Mouse (Mus musculus) gastrocnemius, postnatal 25 days (tissue): Measurements from ENCODE around the gene Ermard. TPM values are rescaled to one million over a fixed set of nuclear protein-coding genes. Genes with fewer than 3 reads are reported as not detected.

Experiments
- DNase-seq: peaks from one replicate; pipeline ENCODE4 v3.0.0; 2022
- total RNA-seq, 2 experiments: library from RNA; stranded (reverse); gene quantifications; 1 replicate in 1 of 2; 2 replicates in 1 of 2; pipeline ENCODE4 v1.2.3; 2021

Ermard gene
- total RNA-seq, 2 experiments from 2014 or later, result 19.2 to 19.8 TPM

GRCm38 (mm10) chr17:15120569-15120968, 79.6 kb downstream of the Ermard start:
- DNase-seq, result no peak

- peak; percentile 48 for DNase-seq
Measured at GRCm38 (mm10) chr17:15129630-15130287, 88.8 kb downstream of the Ermard start.

GRCm38 (mm10) chr17:15130288-15130656, 89.3 kb downstream of the Ermard start:
- no peak for DNase-seq

GRCm38 (mm10) chr17:15134905-15135669, 94.1 kb downstream of the Ermard start:
- DNase-seq, result no peak

GRCm38 (mm10) chr17:15137443-15137842, 96.4 kb downstream of the Ermard start:
- DNase-seq, result peak; percentile 24

Other genes starting within 250 kb of the Ermard start
- gene Wdr27, start 98.0 kb upstream of the Ermard start, total RNA-seq, result 1 to 10 TPM in 1 of 2 experiments, under 1 TPM in 1; 0.83 to 2.1 TPM
- gene 1600012H06Rik, start 98.0 kb upstream of the Ermard start, total RNA-seq, result 1 to 10 TPM; 7.0 to 9.0 TPM
- 10 to 100 TPM; 44.2 to 46.5 TPM for gene Phf10, start 79.9 kb upstream of the Ermard start, total RNA-seq
- 1 to 10 TPM; 1.5 to 3.6 TPM for gene 9030025P20Rik, start 62.7 kb upstream of the Ermard start, total RNA-seq
- gene Gm3417, start 62.4 kb upstream of the Ermard start, total RNA-seq, result not detected
- 1 to 10 TPM; 1.9 to 2.3 TPM for gene Gm3435, start 31.0 kb upstream of the Ermard start, total RNA-seq
- not detected for gene Tcte3, start 280 bp downstream of the Ermard start, total RNA-seq
- gene Gm3448, start 329 bp downstream of the Ermard start, total RNA-seq, result under 1 TPM; 0.69 to 0.72 TPM